Mouse (Mus musculus) thymus, adult 2 months (tissue): ENCODE measurements around the gene Crb1.

Experiments used
- CTCF ChIP-seq: fragments of 200-500 bp; IDR thresholded peaks from 2 replicates; pipeline ENCODE4 v1.5.1; 2012; ENCODE audit warnings: mild to moderate bottlenecking, control low read depth, low read length, moderate library complexity, borderline replicate concordance; ENCODE audit not compliant: control insufficient read depth, poor library complexity, insufficient read depth; ENCODE audit errors: extremely low read depth
- POLR2A ChIP-seq: fragments of 200-500 bp; IDR thresholded peaks from 2 replicates; pipeline ENCODE4 v1.6.1; 2012; ENCODE audit warnings: mild to moderate bottlenecking, low read length, control low read depth, moderate library complexity; ENCODE audit not compliant: control insufficient read depth, poor library complexity, insufficient read depth; ENCODE audit errors: extremely low read depth

DNA sequence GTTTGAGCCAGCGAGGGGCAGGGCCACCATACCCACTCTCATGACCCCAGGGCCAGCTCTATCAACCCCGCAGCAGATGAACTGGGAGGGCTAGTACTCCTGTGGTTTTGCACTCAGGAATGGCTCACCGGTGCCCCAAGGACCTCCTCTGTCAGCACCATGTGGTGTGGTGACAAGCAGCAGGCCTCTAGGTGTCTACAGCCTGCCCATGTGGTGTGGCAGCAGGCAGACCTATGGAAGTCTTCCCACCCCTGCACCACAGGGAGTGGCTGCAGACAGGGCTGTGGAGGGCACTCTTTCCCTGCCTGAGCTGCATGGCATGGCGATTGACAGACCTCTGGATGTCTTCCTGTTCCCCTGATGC is 2.7 kb upstream of the Crb1 start:
- TF ChIP-seq CTCF (no peak), POLR2A (no peak)
